Mouse (Mus musculus) gastrocnemius, adult 2 months (tissue): ENCODE measurements around the gene Dcdc2a. TPM values are rescaled to one million over a fixed set of nuclear protein-coding genes. Genes with fewer than 3 reads are reported as not detected.
A peak's percentile ranks its signal among the peaks of the same experiment; 100 is the strongest.

Experiments used
- DNase-seq: peaks from one replicate; pipeline ENCODE4 v3.0.0; 2022
- H3K27ac ChIP-seq: fragments of 200-600 bp; 2 replicates; pipeline ENCODE4 v1.8.1; 2022; ENCODE audit warnings: mild to moderate bottlenecking
- H3K4me3 ChIP-seq: fragments of 200-600 bp; 2 replicates; pipeline ENCODE4 v1.8.1; 2022; ENCODE audit warnings: mild to moderate bottlenecking, moderate library complexity
- CTCF ChIP-seq: fragments of 200-600 bp; IDR thresholded peaks from 2 replicates; pipeline ENCODE4 v1.8.1; 2022; ENCODE audit warnings: antibody characterized with exemption, mild to moderate bottlenecking, moderate library complexity
- intact Hi-C: fragments of 180-260 bp; cut with DNase I; formaldehyde crosslinking; loops from one replicate; pipeline ENCODE4 v1.15.1; 2025
- total RNA-seq, 2 experiments: library from RNA; stranded (reverse); gene quantifications; 2 replicates each; pipeline ENCODE4 v1.2.3; 2021

Gene Dcdc2a
- total RNA-seq, 2 experiments from 2014 or later = 0.06 to 0.71 TPM

DNA sequence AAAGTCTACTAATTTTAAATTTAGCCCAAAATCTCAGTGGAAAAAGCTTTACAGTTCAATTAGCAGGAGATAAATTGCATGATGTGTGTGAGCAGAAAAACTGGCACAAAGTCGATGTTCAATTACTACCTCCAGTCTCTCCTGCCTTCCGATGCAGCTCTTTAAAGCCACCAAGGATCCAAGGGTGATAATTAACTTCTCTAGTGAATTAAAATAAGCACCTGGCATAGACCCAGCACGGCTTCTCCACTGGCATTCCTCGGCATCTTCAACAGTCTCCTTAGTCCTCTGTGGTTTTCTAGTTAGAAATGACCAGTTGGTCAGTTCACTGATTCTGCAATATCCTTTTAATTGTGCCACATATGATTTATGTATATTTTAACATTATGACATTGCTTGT is 95.1 kb downstream of the Dcdc2a start:
- Histone ChIP-seq H3K4me3 (no peak overlapping the region), H3K27ac (no peak overlapping the region)
- intact Hi-C loops = no loop called here
- no peak for DNase-seq
- TF ChIP-seq CTCF = no peak

DNA sequence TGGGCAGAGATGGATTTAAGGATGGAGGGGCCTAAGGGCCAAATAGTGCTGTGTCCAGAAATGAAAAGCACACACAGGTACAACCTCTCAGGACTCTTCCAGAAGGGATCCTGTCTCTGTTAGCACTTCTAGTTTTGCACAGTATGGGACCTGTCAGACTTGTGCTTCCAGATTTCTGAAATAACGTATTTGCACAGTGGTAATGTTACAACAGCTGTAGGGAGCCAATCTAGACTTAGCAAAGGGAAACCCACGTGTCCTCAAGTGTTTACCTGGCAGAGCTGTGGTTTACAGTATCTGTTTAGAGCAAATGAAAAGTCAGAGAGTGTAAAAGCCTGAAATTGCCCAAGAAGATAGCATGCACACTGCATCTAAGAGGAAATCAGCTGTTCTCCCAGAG is 104.1 kb downstream of the Dcdc2a start:
- Histone ChIP-seq H3K27ac (no peak overlapping the region), H3K4me3 (no peak overlapping the region)
- no peak for DNase-seq
- intact Hi-C loops = no loop called here
- TF ChIP-seq CTCF = no peak

DNA sequence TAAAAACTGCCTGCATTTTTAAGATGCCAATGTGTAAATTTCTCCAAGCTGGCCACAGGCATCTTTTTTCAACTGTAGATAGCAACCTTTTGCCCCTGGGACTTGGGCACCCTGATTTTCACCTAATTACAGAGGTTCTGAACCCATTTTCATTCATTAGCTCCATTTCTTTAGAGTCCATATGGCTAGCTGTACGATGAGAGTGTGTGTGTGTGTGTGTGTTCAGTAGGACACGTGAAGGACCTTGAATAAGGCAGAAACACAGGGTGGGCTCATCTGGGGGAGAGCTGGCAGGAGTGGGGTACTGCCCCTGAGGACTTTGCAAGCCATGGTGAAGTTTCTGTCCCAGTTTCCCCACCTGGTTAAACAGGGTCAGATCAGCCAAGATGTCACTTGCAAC is 105.0 kb downstream of the Dcdc2a start:
- intact Hi-C loops = no loop called here
- no peak for DNase-seq
- TF ChIP-seq CTCF = no peak
- H3K27ac ChIP-seq = no peak overlapping the region
- no peak overlapping the region for H3K4me3 ChIP-seq

DNA sequence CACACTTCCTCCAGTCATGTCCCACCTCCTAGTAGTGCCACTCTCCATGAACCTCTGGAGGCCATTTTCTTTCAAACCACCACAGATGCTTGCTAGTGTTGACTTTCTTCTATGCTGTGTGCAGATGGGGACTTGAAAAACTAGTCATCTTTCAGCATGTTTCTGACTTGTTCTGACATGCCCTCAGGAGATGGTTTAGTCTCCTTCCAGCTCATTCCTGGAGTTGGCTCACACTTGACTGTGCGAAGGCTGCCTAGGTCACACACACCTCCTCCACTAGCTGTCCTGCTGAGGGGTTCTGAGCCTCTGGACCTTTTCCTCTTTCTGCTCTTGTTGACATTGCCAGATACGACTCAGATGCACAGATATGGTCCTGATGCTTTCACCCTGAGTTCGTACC is 106.8 kb downstream of the Dcdc2a start:
- Histone ChIP-seq H3K27ac (no peak overlapping the region), H3K4me3 (no peak overlapping the region)
- intact Hi-C loops = no loop called here
- TF ChIP-seq CTCF = no peak
- no peak for DNase-seq

DNA sequence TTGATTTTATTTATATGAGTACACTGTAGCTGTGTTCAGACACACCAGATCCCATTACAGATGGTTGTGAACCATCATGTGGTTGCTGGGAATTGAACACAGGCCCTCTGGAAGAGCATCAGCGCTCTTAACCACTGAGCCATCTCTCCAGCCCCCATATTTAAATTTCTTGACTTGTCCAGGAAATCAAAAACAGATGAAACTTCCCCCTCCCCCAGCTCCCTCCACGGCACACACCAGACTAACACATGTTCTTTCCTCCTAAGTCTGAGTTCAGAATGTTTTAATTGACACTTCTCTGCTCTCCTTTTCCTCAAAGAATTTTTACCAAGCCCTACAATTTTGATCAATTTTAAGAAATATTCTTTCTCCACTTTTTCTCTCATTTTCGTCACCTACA is 113.1 kb downstream of the Dcdc2a start:
- H3K4me3 ChIP-seq = no peak overlapping the region
- no peak for DNase-seq
- no peak for TF ChIP-seq CTCF
- no peak overlapping the region for H3K27ac ChIP-seq
- intact Hi-C loops = no loop called here

DNA sequence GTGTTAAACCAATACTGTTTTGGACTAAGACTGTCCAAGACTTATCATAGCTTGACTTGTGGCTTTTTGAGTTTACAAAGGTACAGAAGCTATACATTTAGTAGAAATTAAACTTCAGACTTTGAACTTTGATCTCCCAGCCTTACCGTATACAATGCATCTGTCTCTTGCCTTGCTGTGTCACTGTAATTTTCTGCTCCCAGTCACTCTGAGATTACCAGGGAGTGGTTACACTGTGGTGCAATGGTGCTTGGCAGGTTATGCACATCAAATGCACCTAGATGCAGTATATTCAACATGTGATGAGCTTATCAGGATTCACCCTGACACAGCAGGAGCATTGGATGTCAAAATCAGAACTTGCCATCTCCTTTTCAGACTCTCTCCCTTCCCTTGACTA is 122.0 kb downstream of the Dcdc2a start:
- Histone ChIP-seq H3K27ac (no peak overlapping the region), H3K4me3 (no peak overlapping the region)
- DNase-seq = no peak
- TF ChIP-seq CTCF = no peak
- intact Hi-C loops = no loop called here

DNA sequence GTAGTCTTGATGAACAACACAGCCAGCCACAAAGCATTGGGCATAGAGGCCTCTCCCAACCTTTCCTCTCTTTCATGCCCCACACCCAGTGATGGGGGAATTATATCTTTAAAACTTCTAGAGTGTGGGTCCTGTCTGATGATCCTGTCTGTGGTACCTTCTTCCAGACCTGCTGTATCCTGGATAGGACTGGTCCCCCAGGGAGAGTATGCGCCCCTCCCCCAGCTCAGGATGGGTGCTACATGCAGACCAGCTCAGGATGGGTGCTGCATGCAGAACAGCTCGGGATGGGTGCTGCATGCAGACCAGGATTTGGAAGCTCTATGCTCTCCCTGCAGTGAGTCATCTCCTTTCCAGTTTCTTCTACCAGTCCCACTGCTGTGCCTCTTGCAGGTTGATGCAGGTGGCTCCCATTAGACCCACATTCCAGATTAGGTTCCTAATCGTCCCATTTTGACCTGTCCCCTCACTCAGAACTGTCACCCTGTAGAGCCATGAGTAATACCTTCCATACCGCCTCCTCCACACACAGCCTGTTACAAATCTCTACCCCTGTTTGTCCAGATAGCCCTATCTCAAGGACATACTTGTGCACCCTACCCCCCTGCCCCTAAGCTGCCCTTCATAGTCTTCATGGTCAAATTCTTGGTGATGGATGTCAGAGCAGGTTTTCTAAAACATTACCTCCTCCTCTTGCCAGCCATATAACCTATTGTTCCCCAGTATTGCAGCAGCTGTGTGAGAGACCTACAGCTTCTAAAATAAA is 122.6 kb downstream of the Dcdc2a start:
- Histone ChIP-seq H3K4me3 (no peak overlapping the region), H3K27ac (no peak overlapping the region)
- intact Hi-C loops = no loop called here
- TF ChIP-seq CTCF = no peak
- no peak for DNase-seq

DNA sequence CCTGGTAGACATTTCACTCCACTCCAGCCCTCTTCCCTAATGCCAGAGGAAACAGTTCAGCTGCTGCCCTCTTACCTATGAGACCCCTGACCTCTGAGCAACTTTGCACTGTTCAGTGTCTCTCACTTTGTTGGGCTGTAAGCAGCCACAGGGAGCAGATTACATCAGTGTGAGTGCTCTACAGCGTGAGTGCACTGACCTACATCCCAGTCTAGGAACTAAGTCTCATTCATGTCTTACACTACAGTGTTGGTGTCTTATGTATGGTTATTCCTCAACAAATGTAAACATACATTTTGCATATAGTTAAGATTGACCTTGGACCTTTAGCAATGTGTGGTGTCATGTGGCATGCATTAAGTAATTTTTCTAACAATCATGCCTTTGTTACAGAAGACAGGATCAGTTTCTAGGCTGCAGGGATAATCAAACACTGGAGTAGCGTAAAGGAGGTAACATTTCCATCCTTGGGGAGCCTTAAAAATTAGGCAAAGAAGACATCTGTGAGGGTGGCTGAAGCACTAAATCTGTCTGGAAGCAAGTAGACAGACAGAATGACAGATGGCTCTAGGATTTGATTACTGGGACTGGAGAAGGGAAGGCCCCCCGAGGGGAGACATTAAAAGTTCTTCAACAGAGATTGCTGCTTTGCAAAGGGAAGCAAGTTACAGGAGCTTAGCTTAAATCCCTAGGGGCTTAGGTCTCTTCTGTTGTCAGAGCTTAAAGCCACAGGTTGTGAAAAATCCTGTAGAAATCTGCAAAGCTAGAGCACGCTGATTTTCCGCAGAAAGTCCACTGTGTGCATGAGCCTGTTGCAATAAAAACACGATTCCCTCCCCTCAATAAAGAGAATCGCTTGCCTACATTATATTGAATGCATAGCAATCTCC is 130.9 kb downstream of the Dcdc2a start:
- Histone ChIP-seq H3K27ac (no peak overlapping the region), H3K4me3 (peak overlapping the region; percentile 15; the same call in 1 of the 2 replicates)
- no peak for DNase-seq
- intact Hi-C loops = no loop called here
- TF ChIP-seq CTCF = no peak

DNA sequence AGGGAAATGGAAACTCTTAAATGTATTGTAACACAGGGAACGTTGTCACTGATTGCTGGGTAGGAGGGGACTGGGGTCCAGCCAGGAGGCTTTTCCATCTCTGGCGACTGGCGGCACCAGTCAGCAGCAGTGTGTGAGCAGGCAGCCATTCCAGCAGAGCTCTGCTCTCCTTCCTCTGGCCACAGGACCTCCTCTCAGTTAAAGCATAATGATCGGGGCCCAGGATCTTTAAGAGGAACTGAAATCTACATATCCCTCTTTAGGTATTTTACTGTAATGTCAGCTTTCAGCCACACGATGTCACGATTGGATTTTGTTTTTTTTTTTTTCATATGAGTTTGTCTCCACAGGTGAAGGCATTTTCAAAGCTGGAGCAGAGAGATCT is 131.5 kb downstream of the Dcdc2a start:
- no peak for DNase-seq
- TF ChIP-seq CTCF = no peak; the same call in 1 of the 2 replicates
- intact Hi-C loops = no loop called here
- H3K4me3 ChIP-seq = peak overlapping the region; percentile 15; the same call in 1 of the 2 replicates
- no peak overlapping the region for H3K27ac ChIP-seq

DNA sequence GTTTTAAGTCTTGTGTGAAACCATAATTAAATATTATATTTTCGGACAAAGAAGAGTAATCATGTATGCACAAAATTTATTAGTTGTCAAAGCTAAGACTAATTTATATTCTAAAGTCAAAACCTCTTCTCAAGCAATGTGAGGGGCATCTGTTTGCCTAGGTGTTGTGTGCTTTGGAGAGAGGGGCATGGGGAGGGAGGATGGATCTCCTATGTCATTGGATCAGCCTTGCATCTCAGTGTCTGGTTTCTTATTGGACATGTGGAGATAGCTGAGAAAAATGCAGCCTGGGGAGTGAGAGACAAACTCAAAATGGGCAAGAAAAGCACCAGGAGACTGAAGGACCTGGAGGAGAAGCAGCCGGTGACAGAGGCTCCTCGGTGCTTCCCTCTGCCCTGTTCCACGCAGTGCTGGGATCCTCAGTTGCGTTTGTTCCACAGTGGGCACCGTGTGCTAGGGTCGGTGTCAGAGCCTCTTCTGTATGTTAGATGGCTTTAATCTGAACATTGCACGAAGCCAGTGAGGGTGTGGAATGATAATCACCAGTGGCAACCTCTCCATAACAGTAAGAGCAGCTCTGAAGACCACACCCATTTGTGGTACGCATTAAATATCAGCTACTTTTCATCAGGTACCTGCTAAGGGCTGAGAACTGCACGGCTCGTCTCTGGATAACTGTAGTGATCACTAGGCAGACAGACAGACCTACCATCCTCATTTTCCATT is 133.8 kb downstream of the Dcdc2a start:
- intact Hi-C loops = no loop called here
- TF ChIP-seq CTCF = no peak
- Histone ChIP-seq H3K27ac (no peak overlapping the region), H3K4me3 (no peak overlapping the region)
- DNase-seq = no peak

DNA sequence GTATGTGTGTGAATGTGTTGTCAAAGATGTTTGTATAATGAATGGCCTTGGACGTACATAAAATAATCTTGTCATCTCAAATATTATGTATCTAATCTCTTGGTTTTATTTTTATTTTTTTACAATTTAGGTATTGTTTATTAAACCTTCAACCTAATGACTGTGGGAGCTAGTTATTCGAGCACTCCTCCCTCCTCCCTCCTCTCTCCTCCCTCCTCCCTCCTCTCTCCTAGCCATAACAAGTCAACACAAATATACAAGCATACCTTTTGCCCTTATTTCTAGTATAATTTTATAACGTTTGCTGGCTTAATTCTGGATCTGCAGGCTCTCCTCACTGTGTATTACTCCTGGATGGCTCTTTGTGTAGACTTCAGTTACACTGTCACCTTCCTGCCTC is 134.4 kb downstream of the Dcdc2a start:
- intact Hi-C loops = no loop called here
- no peak overlapping the region for H3K27ac ChIP-seq
- no peak overlapping the region for H3K4me3 ChIP-seq
- TF ChIP-seq CTCF = no peak
- DNase-seq = no peak

DNA sequence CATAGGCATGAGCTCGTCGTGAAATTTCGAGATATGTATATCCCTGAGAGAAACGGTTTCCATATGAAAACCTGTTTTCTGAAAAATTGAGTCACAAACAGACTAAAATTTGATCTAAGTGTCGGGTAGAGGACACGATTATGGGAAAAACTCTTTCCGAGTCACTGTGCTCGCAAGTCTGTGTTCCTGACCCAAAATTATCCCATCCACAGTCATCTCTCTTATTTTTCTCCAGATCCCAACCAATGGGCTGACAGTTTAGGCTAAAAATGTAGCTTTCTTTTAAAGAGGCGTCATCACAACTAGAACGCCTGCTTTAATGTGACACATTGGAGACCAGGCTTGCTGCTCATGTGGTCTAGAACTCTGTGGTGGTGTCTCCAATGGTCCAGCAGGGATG is 139.9 kb downstream of the Dcdc2a start:
- no peak overlapping the region for H3K4me3 ChIP-seq
- no peak overlapping the region for H3K27ac ChIP-seq
- intact Hi-C loops = no loop called here
- no peak for DNase-seq
- TF ChIP-seq CTCF = no peak

DNA sequence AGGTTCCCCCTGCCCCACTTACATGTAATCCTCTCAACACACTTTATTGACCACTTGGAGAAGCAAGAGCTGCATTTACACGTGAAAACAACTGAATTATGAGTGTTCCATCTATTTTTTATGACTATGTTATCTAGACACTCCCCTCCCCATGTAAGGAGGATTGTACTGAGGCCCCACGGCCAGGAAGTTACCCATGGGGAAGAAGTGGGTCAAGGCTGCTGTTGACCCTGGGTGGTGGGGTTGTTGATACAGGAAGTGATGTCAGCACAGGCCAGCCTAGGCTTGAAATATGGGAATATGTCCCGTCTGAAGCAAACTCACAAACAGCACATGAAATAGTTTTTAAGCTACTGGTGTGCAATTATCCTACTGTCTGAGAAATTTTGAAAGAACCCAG is 144.1 kb downstream of the Dcdc2a start:
- intact Hi-C loops = no loop called here
- H3K4me3 ChIP-seq = no peak overlapping the region
- no peak for TF ChIP-seq CTCF
- DNase-seq = no peak
- no peak overlapping the region for H3K27ac ChIP-seq
